Mouse (Mus musculus) naive thymus-derived CD4-positive, alpha-beta T cell, adult 2 months (primary cell): ENCODE measurements around the gene Gpc6.

Experiments used
- DNase-seq: peaks from one replicate; pipeline ENCODE4 v3.0.0-alpha.2; 2011; ENCODE audit warnings: low read depth

Gpc6 gene

GRCm38 (mm10) chr14:117061527-117061926 lies 136.4 kb downstream of the Gpc6 start:
- DNase-seq: no peak

- no peak for DNase-seq
These were observed 143.1 kb downstream of the Gpc6 start for GRCm38 (mm10) chr14:117068179-117068578.

- DNase-seq: no peak
These were observed 145.5 kb downstream of the Gpc6 start for GRCm38 (mm10) chr14:117070470-117071085.

- no peak for DNase-seq
These were observed 168.5 kb downstream of the Gpc6 start for GRCm38 (mm10) chr14:117093586-117093985.

GRCm38 (mm10) chr14:117106900-117107299 lies 181.8 kb downstream of the Gpc6 start:
- no peak for DNase-seq

GRCm38 (mm10) chr14:117113153-117113552 lies 188.0 kb downstream of the Gpc6 start:
- no peak for DNase-seq

- DNase-seq: no peak
These were observed 196.9 kb downstream of the Gpc6 start for GRCm38 (mm10) chr14:117122036-117122435.

- DNase-seq: no peak
These were observed 205.2 kb downstream of the Gpc6 start for GRCm38 (mm10) chr14:117130334-117130733.

- DNase-seq: no peak
These were observed 206.2 kb downstream of the Gpc6 start for GRCm38 (mm10) chr14:117131324-117131723.

GRCm38 (mm10) chr14:117141077-117141848 lies 216.1 kb downstream of the Gpc6 start:
- DNase-seq: peak; percentile 0

- no peak for DNase-seq
These were observed 221.0 kb downstream of the Gpc6 start for GRCm38 (mm10) chr14:117146089-117146488.

GRCm38 (mm10) chr14:117146665-117147064 lies 221.6 kb downstream of the Gpc6 start:
- no peak for DNase-seq

- DNase-seq: no peak
These were observed 226.5 kb downstream of the Gpc6 start for GRCm38 (mm10) chr14:117151621-117152020.

- DNase-seq: no peak
These were observed 230.9 kb downstream of the Gpc6 start for GRCm38 (mm10) chr14:117155884-117156465.

GRCm38 (mm10) chr14:117157426-117157825 lies 232.3 kb downstream of the Gpc6 start:
- DNase-seq: no peak

GRCm38 (mm10) chr14:117166350-117166749 lies 241.2 kb downstream of the Gpc6 start:
- DNase-seq: no peak

GRCm38 (mm10) chr14:117193364-117193763 lies 268.2 kb downstream of the Gpc6 start:
- no peak for DNase-seq

GRCm38 (mm10) chr14:117202012-117202411 lies 276.9 kb downstream of the Gpc6 start:
- no peak for DNase-seq

- DNase-seq: no peak
These were observed 278.8 kb downstream of the Gpc6 start for GRCm38 (mm10) chr14:117203960-117204359.

- no peak for DNase-seq
These were observed 289.3 kb downstream of the Gpc6 start for GRCm38 (mm10) chr14:117214373-117214772.

GRCm38 (mm10) chr14:117226920-117227319 lies 301.8 kb downstream of the Gpc6 start:
- DNase-seq: no peak

- DNase-seq: no peak
These were observed 305.4 kb downstream of the Gpc6 start for GRCm38 (mm10) chr14:117230476-117230875.

- DNase-seq: no peak
These were observed 313.1 kb downstream of the Gpc6 start for GRCm38 (mm10) chr14:117238226-117238625.
